Mouse (Mus musculus) limb, embryonic 15.5 days (tissue): ENCODE results near the gene Mthfr. TPM values are rescaled to one million over a fixed set of nuclear protein-coding genes. Genes with fewer than 3 reads are reported as not detected.

Experiments
- ATAC-seq: fragments of 200-750 bp; cut with Nextera tagmentation; 2 replicates; pipeline ENCODE4 v1.8.0; 2017; ENCODE audit warnings: low read depth, moderate TSS enrichment; ENCODE audit not compliant: insufficient number of reproducible peaks, low FRiP score, low TSS enrichment
- H3K27ac ChIP-seq: fragments of 300-500 bp; sonication (generic); 2 replicates; pipeline ENCODE4 v1.5.1; 2015; ENCODE audit warnings: moderate library complexity, mild to moderate bottlenecking, inconsistent platforms
- H3K27me3 ChIP-seq: fragments of 300-500 bp; sonication (generic); 2 replicates; pipeline ENCODE4 v1.6.1; 2015; ENCODE audit warnings: inconsistent platforms
- H3K36me3 ChIP-seq: fragments of 300-500 bp; sonication (generic); 2 replicates; pipeline ENCODE4 v1.6.1; 2015; ENCODE audit warnings: inconsistent platforms
- H3K4me1 ChIP-seq: fragments of 300-500 bp; sonication (generic); 2 replicates; pipeline ENCODE4 v1.6.1; 2015; ENCODE audit warnings: inconsistent platforms
- H3K4me2 ChIP-seq: fragments of 300-500 bp; sonication (generic); 2 replicates; pipeline ENCODE4 v1.6.1; 2015; ENCODE audit warnings: mild to moderate bottlenecking, inconsistent platforms
- H3K4me3 ChIP-seq: fragments of 300-500 bp; sonication (generic); 2 replicates; pipeline ENCODE4 v1.5.1; 2015; ENCODE audit warnings: mild to moderate bottlenecking, inconsistent platforms
- H3K9ac ChIP-seq: fragments of 300-500 bp; sonication (generic); 2 replicates; pipeline ENCODE4 v1.6.1; 2015; ENCODE audit warnings: inconsistent platforms
- H3K9me3 ChIP-seq: fragments of 300-500 bp; sonication (generic); 2 replicates; pipeline ENCODE4 v1.6.1; 2016; ENCODE audit warnings: inconsistent platforms
- WGBS: fragments of 180-500 bp; shearing (Covaris S2); methylation state at CpG from one replicate; pipeline ENCODE4 v1.1.7; 2015; 5-methylcytosine and 5-hydroxymethylcytosine counted together
- polyA plus RNA-seq: library from polyadenylated mRNA; unstranded; fragments of >200 nt; fragmentation: Nextera tagmentation; extraction: Ambion mirVana; gene quantifications from 2 replicates; pipeline ENCODE4 v1.2.1, GENCODE M21; 2015

Mthfr gene
- polyA plus RNA-seq, 1 experiment from 2014 or later = 23.0 TPM

GRCm38 (mm10) chr4:148056801-148057200 lies 17.9 kb downstream of the Mthfr start:
- Histone ChIP-seq H3K9ac (no peak overlapping the region), H3K4me1 (peaks cover 8% of the 10 kb centered on the region; the same call in 1 of the 2 replicates), H3K27me3 (no peaks in the 10 kb centered on the region), H3K36me3 (peaks cover 70% of the 10 kb centered on the region), H3K4me2 (no peak overlapping the region), H3K4me3 (no peak overlapping the region), H3K9me3 (no peaks in the 10 kb centered on the region), H3K27ac (no peak overlapping the region)
- WGBS = 83% methylated on average over 4 of the region's 4 CpGs
- ATAC-seq = no peak

- Histone ChIP-seq H3K9me3 (no peaks in the 10 kb centered on the region), H3K4me2 (no peak overlapping the region), H3K27ac (no peak overlapping the region), H3K4me3 (no peak overlapping the region), H3K36me3 (peaks cover 60% of the 10 kb centered on the region), H3K27me3 (no peaks in the 10 kb centered on the region), H3K9ac (no peak overlapping the region), H3K4me1 (peaks cover 8% of the 10 kb centered on the region; the same call in 1 of the 2 replicates)
- ATAC-seq = no peak
- WGBS = 61% methylated on average over 5 of the region's 5 CpGs
These were observed 18.9 kb downstream of the Mthfr start for GRCm38 (mm10) chr4:148057661-148058209.

GRCm38 (mm10) chr4:148058218-148058819 lies 19.4 kb downstream of the Mthfr start:
- H3K4me2 ChIP-seq = no peak overlapping the region
- ATAC-seq = no peak
- no peak overlapping the region for H3K27ac ChIP-seq
- H3K9ac ChIP-seq = no peak overlapping the region
- peaks cover 54% of the 10 kb centered on the region for H3K36me3 ChIP-seq
- no peaks in the 10 kb centered on the region for H3K9me3 ChIP-seq
- 84% methylated on average over 9 of the region's 9 CpGs for WGBS
- H3K4me3 ChIP-seq = no peak overlapping the region
- H3K4me1 ChIP-seq = peaks cover 8% of the 10 kb centered on the region; the same call in 1 of the 2 replicates
- H3K27me3 ChIP-seq = no peaks in the 10 kb centered on the region

GRCm38 (mm10) chr4:148058993-148059392 lies 20.1 kb downstream of the Mthfr start:
- H3K36me3 ChIP-seq = peaks cover 48% of the 10 kb centered on the region
- no peak overlapping the region for H3K4me3 ChIP-seq
- no peak for ATAC-seq
- peaks cover 8% of the 10 kb centered on the region; the same call in 1 of the 2 replicates for H3K4me1 ChIP-seq
- H3K4me2 ChIP-seq = no peak overlapping the region
- no peaks in the 10 kb centered on the region for H3K9me3 ChIP-seq
- H3K27ac ChIP-seq = no peak overlapping the region
- no peak overlapping the region for H3K9ac ChIP-seq
- WGBS = 88% methylated on average over 6 of the region's 6 CpGs
- H3K27me3 ChIP-seq = no peaks in the 10 kb centered on the region

- Histone ChIP-seq H3K27ac (no peak overlapping the region), H3K9ac (no peak overlapping the region), H3K27me3 (no peaks in the 10 kb centered on the region), H3K4me3 (no peak overlapping the region), H3K36me3 (peaks cover 35% of the 10 kb centered on the region), H3K4me2 (no peak overlapping the region), H3K9me3 (no peaks in the 10 kb centered on the region), H3K4me1 (peaks cover 8% of the 10 kb centered on the region; the same call in 1 of the 2 replicates)
- ATAC-seq = no peak
- 51% methylated on average over 13 of the region's 13 CpGs for WGBS
These were observed 21.5 kb downstream of the Mthfr start for GRCm38 (mm10) chr4:148060120-148061085.

GRCm38 (mm10) chr4:148061086-148061480 lies 22.2 kb downstream of the Mthfr start:
- no peak for ATAC-seq
- WGBS = 88% methylated on average over 9 of the region's 9 CpGs
- Histone ChIP-seq H3K36me3 (peaks cover 28% of the 10 kb centered on the region), H3K27ac (no peak overlapping the region), H3K4me3 (no peak overlapping the region), H3K9me3 (no peaks in the 10 kb centered on the region), H3K4me2 (no peak overlapping the region), H3K27me3 (no peaks in the 10 kb centered on the region), H3K9ac (no peak overlapping the region), H3K4me1 (peaks cover 8% of the 10 kb centered on the region; the same call in 1 of the 2 replicates)

- no peak for ATAC-seq
- Histone ChIP-seq H3K4me3 (no peak overlapping the region), H3K27ac (no peak overlapping the region), H3K36me3 (no peaks in the 10 kb centered on the region), H3K4me1 (peaks cover 9% of the 10 kb centered on the region; the same call in 1 of the 2 replicates), H3K4me2 (no peak overlapping the region), H3K9ac (no peak overlapping the region), H3K9me3 (no peaks in the 10 kb centered on the region), H3K27me3 (no peaks in the 10 kb centered on the region)
- WGBS = 41% methylated on average over 6 of the region's 6 CpGs
These were observed 27.0 kb downstream of the Mthfr start for GRCm38 (mm10) chr4:148065702-148066400.

- Histone ChIP-seq H3K36me3 (no peaks in the 10 kb centered on the region), H3K4me3 (no peak overlapping the region), H3K4me1 (peaks cover 9% of the 10 kb centered on the region; the same call in 1 of the 2 replicates), H3K9ac (no peak overlapping the region), H3K4me2 (no peak overlapping the region), H3K27ac (no peak overlapping the region), H3K9me3 (no peaks in the 10 kb centered on the region), H3K27me3 (no peaks in the 10 kb centered on the region)
- no peak for ATAC-seq
- WGBS = 61% methylated on average over 9 of the region's 9 CpGs
These were observed 27.5 kb downstream of the Mthfr start for GRCm38 (mm10) chr4:148066401-148066744.

GRCm38 (mm10) chr4:148067346-148067745 lies 28.5 kb downstream of the Mthfr start:
- Histone ChIP-seq H3K4me1 (peaks cover 9% of the 10 kb centered on the region; the same call in 1 of the 2 replicates), H3K9me3 (no peaks in the 10 kb centered on the region), H3K27me3 (no peaks in the 10 kb centered on the region), H3K9ac (no peak overlapping the region), H3K4me2 (no peak overlapping the region), H3K36me3 (no peaks in the 10 kb centered on the region), H3K27ac (no peak overlapping the region), H3K4me3 (no peak overlapping the region)
- 84% methylated on average over 8 of the region's 8 CpGs for WGBS
- ATAC-seq = no peak

- 73% methylated on average over 9 of the region's 9 CpGs for WGBS
- no peak overlapping the region for H3K4me3 ChIP-seq
- no peak for ATAC-seq
- H3K27ac ChIP-seq = no peak overlapping the region
- no peaks in the 10 kb centered on the region for H3K36me3 ChIP-seq
- no peaks in the 10 kb centered on the region for H3K9me3 ChIP-seq
- H3K27me3 ChIP-seq = no peaks in the 10 kb centered on the region
- H3K9ac ChIP-seq = no peak overlapping the region
- no peak overlapping the region for H3K4me2 ChIP-seq
- H3K4me1 ChIP-seq = peaks cover 10% of the 10 kb centered on the region; the same call in 1 of the 2 replicates
These were observed 30.8 kb downstream of the Mthfr start for GRCm38 (mm10) chr4:148069602-148070218.

GRCm38 (mm10) chr4:148071508-148071907 lies 32.6 kb downstream of the Mthfr start:
- H3K9ac ChIP-seq = no peak overlapping the region
- peaks cover 15% of the 10 kb centered on the region for H3K4me1 ChIP-seq
- no peak for ATAC-seq
- H3K4me2 ChIP-seq = no peak overlapping the region
- H3K27ac ChIP-seq = no peak overlapping the region
- 32% methylated on average over 5 of the region's 5 CpGs for WGBS
- H3K4me3 ChIP-seq = no peak overlapping the region
- no peaks in the 10 kb centered on the region for H3K9me3 ChIP-seq
- H3K36me3 ChIP-seq = no peaks in the 10 kb centered on the region
- H3K27me3 ChIP-seq = no peaks in the 10 kb centered on the region
